Mouse (Mus musculus) hindbrain, embryonic 14.5 days (tissue): ENCODE results near the gene Zfp825. TPM values are rescaled to one million over a fixed set of nuclear protein-coding genes. Genes with fewer than 3 reads are reported as not detected.
"Not testable (repeated sequence)": the region's sequence is repeated elsewhere in the genome, so short reads cannot be mapped to it uniquely, and the experiment has no call there.

Experiments
- ATAC-seq: fragments of 200-750 bp; cut with Nextera tagmentation; 2 replicates; pipeline ENCODE4 v1.8.0; 2017; ENCODE audit warnings: moderate number of reproducible peaks, mild to moderate bottlenecking, moderate TSS enrichment, moderate library complexity; ENCODE audit not compliant: low FRiP score
- DNase-seq: peaks from one replicate; pipeline ENCODE4 v3.0.0-alpha.2; 2015; ENCODE audit warnings: low spot score
- H3K27ac ChIP-seq: fragments of 300-500 bp; sonication (generic); 2 replicates; pipeline ENCODE4 v1.5.1; 2014; ENCODE audit warnings: mild to moderate bottlenecking, moderate library complexity
- H3K27me3 ChIP-seq: fragments of 300-500 bp; sonication (generic); 2 replicates; pipeline ENCODE4 v1.6.1; 2014; ENCODE audit warnings: mild to moderate bottlenecking, low read length, mixed read lengths; ENCODE audit not compliant: control insufficient read depth, insufficient read depth
- H3K36me3 ChIP-seq: fragments of 300-500 bp; sonication (generic); replicated peaks from 2 replicates; pipeline ENCODE4 v1.6.1; 2014; ENCODE audit not compliant: control insufficient read depth, insufficient read depth
- H3K4me1 ChIP-seq: fragments of 300-500 bp; sonication (generic); replicated peaks from 2 replicates; pipeline ENCODE4 v1.6.1; 2014; ENCODE audit warnings: antibody characterized with exemption, low read length, mixed read lengths; ENCODE audit not compliant: control insufficient read depth, insufficient read depth
- H3K4me2 ChIP-seq: fragments of 300-500 bp; sonication (generic); replicated peaks from 2 replicates; pipeline ENCODE4 v1.6.1; 2014; ENCODE audit warnings: mild to moderate bottlenecking, moderate library complexity
- H3K4me3 ChIP-seq: fragments of 300-500 bp; sonication (generic); replicated peaks from 2 replicates; pipeline ENCODE4 v1.5.1; 2014; ENCODE audit warnings: mild to moderate bottlenecking, low read length
- H3K9ac ChIP-seq: fragments of 300-500 bp; sonication (generic); 2 replicates; pipeline ENCODE4 v1.6.1; 2014
- H3K9me3 ChIP-seq: fragments of 300-500 bp; sonication (generic); 2 replicates; pipeline ENCODE4 v1.6.1; 2016; ENCODE audit warnings: low read length; ENCODE audit not compliant: control insufficient read depth
- WGBS: fragments of 180-500 bp; shearing (Covaris S2); extraction: QIAGEN DNeasy Blood & Tissue Kit; methylation state at CpG from one replicate; pipeline ENCODE4 v1.1.7; 2014; 5-methylcytosine and 5-hydroxymethylcytosine counted together
- polyA plus RNA-seq: library from polyadenylated mRNA; unstranded; fragments of >200 nt; fragmentation: Nextera tagmentation; extraction: Ambion mirVana; gene quantifications from 2 replicates; pipeline ENCODE4 v1.2.1, GENCODE M21; 2014

Gene Zfp825
- polyA plus RNA-seq: 15.6 and 17.0 TPM in 2 replicates

DNA sequence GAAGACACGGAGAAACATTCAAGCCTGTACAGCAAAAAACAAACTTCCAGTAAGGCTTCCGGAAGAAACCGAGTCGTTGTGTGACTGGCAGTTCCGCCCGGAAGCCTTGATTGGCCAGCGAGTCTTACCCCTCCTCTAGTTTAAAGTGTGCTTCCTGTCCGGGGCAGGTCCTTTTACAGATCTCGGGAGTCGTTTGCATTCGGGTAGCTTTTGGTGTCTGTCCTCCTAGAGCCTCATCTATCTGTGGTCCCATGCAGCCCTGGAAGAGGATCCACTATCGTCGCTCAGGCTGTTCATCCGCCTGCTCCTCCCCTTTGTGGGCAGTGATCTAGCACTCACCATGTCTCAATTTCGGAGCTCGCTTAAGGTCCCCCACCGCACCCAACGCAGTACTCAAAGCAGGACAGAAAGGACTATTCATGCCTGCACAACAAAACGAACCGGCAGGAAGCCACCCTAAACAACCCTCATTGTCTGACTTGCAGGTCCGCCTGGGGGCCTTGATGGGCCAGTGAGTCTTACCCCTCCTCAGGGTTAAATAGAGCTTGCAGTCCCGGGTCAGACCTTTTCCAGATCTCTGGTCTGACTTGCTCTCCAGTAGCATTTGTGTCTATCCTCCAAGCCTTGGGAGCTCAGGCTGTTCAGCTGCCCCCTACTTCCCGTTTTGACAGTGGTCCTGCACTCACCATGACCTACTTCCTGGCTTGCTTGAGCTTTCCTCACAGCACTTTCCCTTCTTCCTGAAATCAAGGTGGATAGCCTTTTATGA lies at the start of gene Zfp825:
Zfp825 (minus strand) TSS at position 82 of the 769 bp plus-strand sequence.
- ATAC-seq (peak; percentile 99), DNase-seq (peak; percentile 82)
- H3K27me3 ChIP-seq: no peaks in the 10 kb centered on the region
- H3K9ac ChIP-seq: peak within 1 kb of the TSS; percentile 78
- H3K9me3 ChIP-seq: no peaks in the 10 kb centered on the region
- H3K4me2 ChIP-seq: peak within 1 kb of the TSS; percentile 67
- peaks cover 6% of the 10 kb centered on the region; the same call in 1 of the 2 replicates for H3K4me1 ChIP-seq
- peak within 1 kb of the TSS; percentile 62 for H3K4me3 ChIP-seq
- H3K27ac ChIP-seq: peak within 1 kb of the TSS; percentile 89
- WGBS: under 1% methylated on average over 23 of the region's 23 CpGs
- no peaks in the 10 kb centered on the region for H3K36me3 ChIP-seq

DNA sequence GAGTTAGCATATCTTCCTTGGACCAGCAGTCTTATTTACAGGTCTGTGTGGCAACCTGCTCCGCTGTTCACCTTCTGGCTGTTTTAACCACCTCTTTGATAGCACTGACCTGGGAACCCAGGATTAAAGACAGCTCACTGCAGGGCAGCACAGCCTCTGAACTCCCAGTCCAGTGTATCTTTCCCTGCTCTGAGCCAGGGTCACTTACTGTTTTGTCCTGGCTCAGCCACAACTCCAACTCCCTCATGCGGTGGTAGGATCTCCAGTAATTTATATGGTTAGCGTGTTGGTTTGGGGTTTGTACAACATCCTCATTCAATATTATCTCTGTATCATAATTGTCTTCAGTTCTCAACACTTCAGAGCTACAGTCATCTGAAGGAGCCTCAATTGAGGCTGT lies 41.6 kb upstream of the Zfp825 start:
- not testable (repeated sequence) for H3K9me3 ChIP-seq, H3K27ac ChIP-seq, DNase-seq, H3K36me3 ChIP-seq, H3K4me1 ChIP-seq, H3K4me3 ChIP-seq, H3K4me2 ChIP-seq, H3K27me3 ChIP-seq, ATAC-seq, H3K9ac ChIP-seq
- WGBS: 92% methylated on average over 3 of the region's 3 CpGs

DNA sequence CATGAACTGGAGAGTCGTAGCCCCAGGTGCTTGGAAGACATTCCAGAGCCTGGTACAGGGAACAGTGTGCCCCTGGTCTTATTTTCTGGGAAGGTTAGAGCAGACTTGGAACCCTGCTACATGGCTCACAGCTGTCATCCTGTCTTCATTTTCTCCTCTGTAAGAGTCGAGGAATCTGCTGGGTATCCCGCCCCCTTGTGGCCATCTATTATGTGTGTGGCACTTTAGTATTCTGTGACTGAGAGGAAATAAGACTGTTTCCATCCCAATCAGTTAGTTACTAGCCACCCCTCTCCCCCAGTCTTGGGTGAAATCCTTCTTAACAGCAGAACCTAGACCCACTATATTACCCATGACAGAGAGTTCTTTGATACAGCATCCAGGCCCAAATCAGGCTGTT lies 41.1 kb upstream of the Zfp825 start:
- H3K4me2 ChIP-seq, H3K36me3 ChIP-seq, H3K9ac ChIP-seq, H3K27ac ChIP-seq, H3K9me3 ChIP-seq, H3K4me3 ChIP-seq, H3K27me3 ChIP-seq, H3K4me1 ChIP-seq: not testable (repeated sequence)
- DNase-seq (peak; percentile 76), ATAC-seq (peak; percentile 78)
- 15% methylated on average over 3 of the region's 3 CpGs for WGBS

DNA sequence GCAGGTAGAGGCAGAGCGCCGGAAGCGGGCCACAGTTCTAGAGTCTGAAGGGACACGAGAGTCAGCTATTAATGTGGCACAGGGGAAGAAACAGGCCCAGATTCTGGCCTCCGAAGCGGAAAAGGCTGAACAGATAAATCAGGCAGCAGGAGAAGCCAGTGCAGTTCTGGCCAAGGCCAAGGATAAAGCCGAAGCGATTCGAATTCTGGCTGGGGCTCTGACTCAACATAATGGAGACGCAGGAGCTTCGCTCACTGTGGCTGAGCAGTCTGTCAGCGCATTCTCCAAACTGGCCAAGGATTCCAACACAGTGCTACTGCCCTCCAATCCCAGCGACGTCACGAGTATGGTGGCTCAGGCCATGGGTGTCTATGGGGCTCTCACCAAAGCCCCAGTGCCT lies 40.3 kb upstream of the Zfp825 start:
- Histone ChIP-seq H3K4me3 (no peak overlapping the region), H3K9ac (no peak overlapping the region), H3K9me3 (peaks cover 4% of the 10 kb centered on the region; the same call in 1 of the 2 replicates), H3K27me3 (no peaks in the 10 kb centered on the region), H3K36me3 (no peaks in the 10 kb centered on the region), H3K27ac (no peak overlapping the region), H3K4me1 (no peaks in the 10 kb centered on the region), H3K4me2 (no peak overlapping the region)
- ATAC-seq (no peak), DNase-seq (no peak)
- WGBS: 94% methylated on average over 15 of the region's 15 CpGs

DNA sequence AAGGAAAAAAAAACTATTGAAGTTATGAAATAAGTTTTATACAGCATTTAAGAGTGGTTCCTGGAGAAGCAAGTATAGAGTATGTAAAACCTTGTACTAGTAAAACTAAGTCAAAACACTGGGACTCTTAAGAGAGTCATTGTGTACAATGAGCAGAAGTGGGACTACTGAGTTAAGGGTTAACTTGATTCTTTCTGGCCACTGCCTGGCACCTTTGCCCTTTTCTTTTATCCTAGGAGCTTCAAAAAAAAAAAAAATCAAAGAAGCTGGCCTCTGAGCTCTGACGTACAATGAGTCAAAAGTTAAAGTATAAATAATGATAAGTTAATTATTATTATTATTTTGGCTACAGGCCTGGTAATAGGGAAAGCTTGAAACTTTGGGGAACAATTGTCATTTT lies 37.5 kb upstream of the Zfp825 start:
- not testable (repeated sequence) for DNase-seq, H3K9ac ChIP-seq, H3K4me1 ChIP-seq, H3K4me2 ChIP-seq, H3K27ac ChIP-seq, H3K36me3 ChIP-seq, H3K4me3 ChIP-seq, H3K27me3 ChIP-seq, ATAC-seq, H3K9me3 ChIP-seq
- 14% methylated on average over 1 of the region's 1 CpGs for WGBS

DNA sequence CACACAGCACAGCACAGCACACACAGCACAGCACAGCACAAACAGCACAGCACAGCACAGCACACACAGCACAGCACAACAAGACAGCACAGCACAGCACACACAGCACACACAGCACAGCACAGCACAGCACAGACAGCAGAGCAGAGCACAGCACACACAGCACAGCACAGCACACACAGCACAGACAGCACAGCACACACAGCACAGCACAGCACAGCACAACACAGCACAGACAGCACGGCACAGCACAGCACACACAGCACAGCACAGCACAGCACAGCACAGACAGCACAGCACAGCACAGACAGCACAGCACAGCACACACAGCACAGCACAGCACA lies 35.6 kb upstream of the Zfp825 start:
- H3K4me3 ChIP-seq, H3K9me3 ChIP-seq, H3K9ac ChIP-seq, H3K4me1 ChIP-seq, H3K36me3 ChIP-seq, DNase-seq, H3K27ac ChIP-seq, H3K4me2 ChIP-seq, H3K27me3 ChIP-seq: not testable (repeated sequence)
- ATAC-seq: peak; percentile 64
- 42% methylated on average over 1 of the region's 1 CpGs for WGBS

DNA sequence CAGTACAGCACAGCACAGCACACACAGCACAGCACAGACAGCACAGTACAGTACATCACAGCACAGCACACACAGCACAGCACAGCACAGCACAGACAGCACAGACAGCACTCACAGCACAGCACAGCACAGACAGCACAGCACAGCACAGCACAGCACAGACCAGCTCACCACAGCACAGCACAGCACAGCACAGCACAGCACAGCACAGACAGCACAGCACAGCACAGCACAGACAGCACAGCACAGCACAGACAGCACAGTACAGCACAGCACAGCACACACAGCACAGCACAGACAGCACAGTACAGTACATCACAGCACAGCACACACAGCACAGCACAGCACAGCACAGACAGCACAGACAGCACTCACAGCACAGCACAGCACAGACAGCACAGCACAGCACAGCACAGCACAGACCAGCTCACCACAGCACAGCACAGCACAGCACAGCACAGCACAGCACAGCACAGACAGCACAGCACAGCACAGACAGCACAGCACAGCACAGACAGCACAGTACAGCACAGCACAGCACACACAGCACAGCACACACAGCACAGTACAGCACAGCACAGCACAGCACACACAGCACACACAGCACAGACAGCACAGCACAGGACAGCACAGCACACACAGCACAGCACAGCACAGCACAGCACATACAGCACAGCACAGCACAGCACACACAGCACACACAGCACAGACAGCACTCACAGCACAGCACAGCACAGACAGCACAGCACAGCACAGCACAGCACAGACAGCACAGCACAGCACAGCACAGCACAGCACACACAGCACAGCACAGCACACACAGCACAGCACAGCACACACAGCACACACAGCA lies 35.0 kb upstream of the Zfp825 start:
- H3K4me3 ChIP-seq, H3K4me2 ChIP-seq, H3K9ac ChIP-seq, H3K27ac ChIP-seq, H3K9me3 ChIP-seq, H3K27me3 ChIP-seq, H3K36me3 ChIP-seq, H3K4me1 ChIP-seq, DNase-seq: not testable (repeated sequence)
- ATAC-seq: peak; percentile 79

DNA sequence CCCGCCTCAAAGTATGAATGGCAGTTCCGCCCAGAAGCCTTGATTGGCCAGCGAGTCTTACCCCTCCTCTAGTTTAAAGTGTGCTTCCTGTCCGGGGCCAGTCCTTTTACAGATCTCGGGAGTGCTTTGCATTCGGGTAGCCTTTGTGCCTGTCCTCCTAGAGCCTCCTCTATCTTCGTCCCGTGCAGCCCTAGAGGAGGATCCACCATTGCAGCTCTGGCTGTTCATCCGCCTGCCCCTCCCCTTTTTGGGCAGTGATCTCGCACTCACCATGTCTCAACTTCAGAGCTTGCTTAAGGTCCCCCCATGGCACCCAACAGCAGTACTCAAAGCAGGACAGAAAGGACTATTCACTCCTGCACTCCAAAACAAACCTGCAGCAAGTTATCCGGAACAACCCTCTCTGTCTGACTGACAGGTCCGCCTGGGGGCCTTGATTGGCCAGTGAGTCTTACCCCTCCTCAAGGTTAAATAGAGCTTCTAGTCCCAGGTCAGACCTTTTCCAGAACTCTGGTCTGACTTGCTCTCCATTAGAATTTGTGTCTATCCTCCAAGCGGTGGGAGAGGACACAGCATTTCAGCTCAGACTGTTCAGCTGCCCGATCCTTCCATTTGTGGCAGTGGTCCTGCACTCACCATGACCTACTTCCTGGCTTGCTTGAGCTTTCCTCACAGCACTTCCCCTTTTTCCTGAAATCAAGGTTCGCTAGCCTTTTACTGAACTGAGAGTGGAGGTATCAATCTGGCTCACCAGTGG lies 28.9 kb upstream of the Zfp825 start:
- Histone ChIP-seq H3K36me3 (no peaks in the 10 kb centered on the region), H3K27me3 (no peaks in the 10 kb centered on the region), H3K4me3 (peak overlapping the region; percentile 41), H3K4me1 (no peaks in the 10 kb centered on the region), H3K4me2 (peak overlapping the region; percentile 84), H3K9me3 (no peaks in the 10 kb centered on the region), H3K27ac (peak overlapping the region; percentile 18), H3K9ac (peak overlapping the region; percentile 54)
- DNase-seq: peak; percentile 61
- peak; percentile 98 for ATAC-seq
- 4% methylated on average over 15 of the region's 15 CpGs for WGBS

DNA sequence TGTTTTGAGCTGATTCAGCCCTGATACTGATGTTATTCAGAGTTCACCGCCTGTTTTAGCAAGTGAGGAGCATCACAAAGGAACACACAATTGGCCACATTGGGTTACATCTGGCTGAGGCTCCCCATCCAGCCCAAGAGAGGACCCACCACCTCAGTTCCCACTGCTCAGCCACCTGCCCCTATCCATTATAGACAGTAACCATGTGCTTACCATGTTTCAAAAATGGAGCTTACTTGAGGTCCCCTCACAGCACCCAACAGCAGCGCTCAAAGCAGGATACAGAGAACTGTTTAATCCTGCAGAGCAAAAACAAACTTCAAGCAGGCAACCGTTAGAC lies 28.3 kb upstream of the Zfp825 start:
- 0% methylated on average over 3 of the region's 3 CpGs for WGBS
- H3K4me3 ChIP-seq: peak overlapping the region; percentile 41
- DNase-seq, H3K27me3 ChIP-seq, H3K36me3 ChIP-seq, ATAC-seq, H3K27ac ChIP-seq, H3K4me1 ChIP-seq, H3K9me3 ChIP-seq: not testable (repeated sequence)
- peak overlapping the region; percentile 84 for H3K4me2 ChIP-seq
- peak overlapping the region; percentile 54 for H3K9ac ChIP-seq
